Mouse (Mus musculus) lung, postnatal 0 days (tissue): Measurements from ENCODE around the gene Pik3r3. TPM values are rescaled to one million over a fixed set of nuclear protein-coding genes. Genes with fewer than 3 reads are reported as not detected.

Experiments
- ATAC-seq: fragments of 200-750 bp; cut with Nextera tagmentation; 2 replicates; pipeline ENCODE4 v1.8.0; 2017; ENCODE audit warnings: moderate library complexity
- DNase-seq: peaks from one replicate; pipeline ENCODE4 v3.0.0-alpha.2; 2016; ENCODE audit warnings: low spot score
- H3K27ac ChIP-seq: fragments of 300-500 bp; sonication (generic); 2 replicates; pipeline ENCODE4 v1.5.1; 2014; ENCODE audit warnings: antibody characterized with exemption, mild to moderate bottlenecking, low read length, mixed read lengths
- H3K27me3 ChIP-seq: fragments of 300-500 bp; sonication (generic); replicated peaks from 2 replicates; pipeline ENCODE4 v1.6.1; 2014; ENCODE audit warnings: low read length, mixed read lengths; ENCODE audit not compliant: insufficient read depth
- H3K36me3 ChIP-seq: fragments of 300-500 bp; sonication (generic); 2 replicates; pipeline ENCODE4 v1.6.1; 2014; ENCODE audit warnings: low read length, mixed read lengths; ENCODE audit not compliant: insufficient read depth
- H3K4me1 ChIP-seq: fragments of 300-500 bp; sonication (generic); 2 replicates; pipeline ENCODE4 v1.6.1; 2014; ENCODE audit warnings: antibody characterized with exemption, low read depth, low read length, mixed read lengths; ENCODE audit not compliant: insufficient read depth
- H3K4me2 ChIP-seq: fragments of 300-500 bp; sonication (generic); replicated peaks from 2 replicates; pipeline ENCODE4 v1.6.1; 2014; ENCODE audit warnings: low read depth, mild to moderate bottlenecking, low read length, moderate library complexity, mixed read lengths
- H3K4me3 ChIP-seq: fragments of 300-500 bp; sonication (generic); 2 replicates; pipeline ENCODE4 v1.5.1; 2014; ENCODE audit warnings: low read depth, low read length
- H3K9ac ChIP-seq: fragments of 300-500 bp; sonication (generic); replicated peaks from 2 replicates; pipeline ENCODE4 v1.6.1; 2014; ENCODE audit warnings: low read depth, mild to moderate bottlenecking
- H3K9me3 ChIP-seq: fragments of 300-500 bp; sonication (generic); 2 replicates; pipeline ENCODE4 v1.6.1; 2016; ENCODE audit warnings: low read length, mixed read lengths
- CTCF ChIP-seq: IDR thresholded peaks from 2 replicates; pipeline ENCODE4 v1.5.1; 2016; ENCODE audit warnings: antibody characterized with exemption, mild to moderate bottlenecking
- EP300 ChIP-seq: IDR thresholded peaks from 2 replicates; pipeline ENCODE4 v1.6.1; 2016; ENCODE audit warnings: antibody characterized with exemption, mild to moderate bottlenecking, control low read depth
- WGBS: fragments of 180-500 bp; shearing (Covaris S2); extraction: QIAGEN DNeasy Blood & Tissue Kit; methylation state at CpG from one replicate; pipeline ENCODE4 v1.1.7; 2014; 5-methylcytosine and 5-hydroxymethylcytosine counted together
- polyA plus RNA-seq: library from polyadenylated mRNA; unstranded; fragments of >200 nt; fragmentation: Nextera tagmentation; extraction: Ambion mirVana; gene quantifications from 2 replicates; pipeline ENCODE4 v1.2.1, GENCODE M21; 2015

Gene Pik3r3
- polyA plus RNA-seq, 1 experiment from 2014 or later, result 10.0 TPM

DNA sequence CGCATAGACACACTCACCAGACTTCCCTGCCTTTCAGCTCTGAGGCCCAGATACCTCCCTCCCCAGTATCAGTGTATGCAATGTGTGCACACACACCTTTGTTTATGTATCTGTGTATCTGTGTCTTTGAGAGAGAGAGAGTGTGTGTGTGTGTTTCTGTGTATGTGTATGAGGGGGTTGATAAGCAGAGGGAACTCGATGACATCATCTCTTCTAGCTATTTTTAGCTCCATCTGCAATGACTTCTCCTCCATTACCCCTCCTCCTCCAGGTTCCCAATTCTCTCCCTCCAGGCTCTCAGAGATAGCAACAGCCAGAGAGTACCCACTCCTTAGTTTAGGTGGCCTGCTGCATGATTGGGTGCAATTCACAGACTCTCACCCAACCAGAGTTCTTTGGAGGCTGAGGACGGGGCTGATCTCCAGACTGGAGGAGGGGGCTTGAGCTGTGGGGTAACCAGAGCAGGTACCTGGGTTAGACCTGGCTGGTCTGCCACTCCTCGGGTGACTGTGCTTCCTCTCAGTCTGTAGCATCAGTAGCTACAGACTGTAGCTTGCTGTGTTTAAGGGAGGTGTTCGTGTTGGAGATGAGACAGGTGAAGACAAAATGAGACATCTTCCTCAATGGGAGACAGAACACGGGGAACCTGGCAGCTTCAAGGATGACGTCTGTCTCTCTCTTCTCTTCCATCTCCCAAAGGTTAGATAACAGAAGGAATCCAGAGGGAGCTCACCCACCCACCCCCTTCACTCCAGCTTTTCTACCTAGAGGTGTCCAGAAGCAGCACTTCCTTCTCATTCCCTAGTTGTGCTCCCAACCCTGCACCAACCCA lies 45.5 kb upstream of the Pik3r3 start:
- 33% methylated on average over 7 of the region's 7 CpGs for WGBS
- H3K4me3 ChIP-seq, result peak overlapping the region; percentile 10; the same call in 1 of the 2 replicates

DNA sequence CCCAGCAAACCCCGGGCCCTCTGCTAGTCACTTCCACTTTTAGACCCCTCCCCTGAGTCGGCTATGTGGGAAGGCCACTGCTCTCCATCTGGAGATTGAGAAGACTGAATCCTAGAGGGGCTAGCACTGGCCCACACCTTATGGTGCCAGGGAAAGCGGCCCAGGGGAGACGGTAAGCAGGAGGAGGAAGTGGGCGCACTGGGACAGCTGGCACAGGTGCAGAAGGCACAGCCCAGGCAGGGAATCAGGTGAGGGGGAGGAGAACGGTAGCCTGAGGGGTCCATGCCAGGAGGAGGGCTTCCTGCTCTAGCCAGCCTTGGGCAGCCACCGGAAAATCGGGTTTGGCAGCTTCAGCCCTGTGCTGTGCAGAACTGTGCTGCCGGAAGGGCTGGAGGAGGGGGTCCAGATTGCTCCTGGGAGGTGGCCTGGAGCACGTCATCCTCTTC lies 44.9 kb upstream of the Pik3r3 start:
- Histone ChIP-seq H3K27ac (peak overlapping the region; percentile 95), H3K27me3 (no peaks in the 10 kb centered on the region), H3K4me1 (peaks cover 10% of the 10 kb centered on the region), H3K4me3 (peak overlapping the region; percentile 10; the same call in 1 of the 2 replicates), H3K9ac (0 out of 2 replicates have a peak overlapping the region, but pooled peaks have one; percentile 29), H3K36me3 (no peaks in the 10 kb centered on the region), H3K4me2 (peak overlapping the region; percentile 56), H3K9me3 (no peaks in the 10 kb centered on the region)
- TF ChIP-seq CTCF (no peak), EP300 (no peak)
- ATAC-seq (peak; percentile 91), DNase-seq (peak; percentile 94)
- 7% methylated on average over 10 of the region's 10 CpGs for WGBS

More for the DNA sequence above, 45.5 kb upstream of the Pik3r3 start:
- peaks cover 10% of the 10 kb centered on the region for H3K4me1 ChIP-seq
- DNase-seq (peak; percentile 85), ATAC-seq (peak; percentile 18)
- no peaks in the 10 kb centered on the region for H3K27me3 ChIP-seq
- H3K36me3 ChIP-seq, result no peaks in the 10 kb centered on the region
- no peak for TF ChIP-seq CTCF
- TF ChIP-seq EP300, result no peak
- 0 out of 2 replicates have a peak overlapping the region, but pooled peaks have one; percentile 29 for H3K9ac ChIP-seq
- H3K9me3 ChIP-seq, result no peaks in the 10 kb centered on the region
- H3K4me2 ChIP-seq, result peak overlapping the region; percentile 56
- peak overlapping the region; percentile 95 for H3K27ac ChIP-seq

DNA sequence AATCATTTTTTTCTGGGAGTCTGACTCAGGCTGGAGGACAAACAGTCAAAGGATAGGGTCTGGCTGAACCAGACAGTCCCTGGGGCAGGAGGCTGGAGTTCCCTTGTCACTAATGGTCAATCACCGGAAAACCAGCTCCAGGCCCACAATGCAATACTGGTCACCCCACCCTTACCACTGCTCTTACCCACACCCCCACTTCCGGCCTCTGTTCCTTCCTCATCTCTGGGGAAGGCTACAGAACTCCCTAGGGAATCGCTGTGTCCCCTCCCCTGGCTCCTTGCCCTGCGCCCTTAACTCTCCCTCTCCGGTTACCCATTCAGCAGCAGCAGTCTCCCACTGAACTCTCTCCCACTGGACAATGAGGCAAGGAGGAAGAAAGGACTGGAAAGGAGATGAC lies 44.3 kb upstream of the Pik3r3 start:
- Histone ChIP-seq H3K36me3 (no peaks in the 10 kb centered on the region), H3K27ac (peak overlapping the region; percentile 95), H3K27me3 (no peaks in the 10 kb centered on the region), H3K4me2 (peak overlapping the region; percentile 56), H3K4me1 (peaks cover 10% of the 10 kb centered on the region), H3K9me3 (no peaks in the 10 kb centered on the region), H3K9ac (no peak overlapping the region), H3K4me3 (no peak overlapping the region)
- peak; percentile 79 for ATAC-seq
- peak; percentile 86 for TF ChIP-seq EP300
- TF ChIP-seq CTCF, result no peak
- 14% methylated on average over 5 of the region's 5 CpGs for WGBS
- DNase-seq, result peak; percentile 91

DNA sequence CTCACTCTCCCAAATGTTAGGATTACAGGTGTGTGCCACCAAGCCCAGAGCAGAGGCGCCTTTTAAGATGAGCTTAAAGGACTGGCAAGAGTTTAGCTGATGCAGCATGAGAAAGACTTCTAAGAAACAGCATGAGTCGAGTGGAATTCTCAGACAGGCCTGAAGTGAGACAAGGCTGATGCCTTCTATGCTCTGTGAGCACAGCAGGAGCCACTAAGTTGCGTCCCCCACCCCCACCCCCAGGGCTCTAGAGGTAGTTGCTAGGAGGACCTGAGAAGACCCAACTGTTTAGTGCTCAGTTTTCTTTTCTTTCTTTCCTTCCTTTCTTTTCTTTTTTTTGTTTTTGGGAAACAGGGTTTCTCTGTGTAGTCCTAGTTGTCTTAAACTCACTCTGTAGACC lies 39.3 kb upstream of the Pik3r3 start:
- no peak for ATAC-seq

DNA sequence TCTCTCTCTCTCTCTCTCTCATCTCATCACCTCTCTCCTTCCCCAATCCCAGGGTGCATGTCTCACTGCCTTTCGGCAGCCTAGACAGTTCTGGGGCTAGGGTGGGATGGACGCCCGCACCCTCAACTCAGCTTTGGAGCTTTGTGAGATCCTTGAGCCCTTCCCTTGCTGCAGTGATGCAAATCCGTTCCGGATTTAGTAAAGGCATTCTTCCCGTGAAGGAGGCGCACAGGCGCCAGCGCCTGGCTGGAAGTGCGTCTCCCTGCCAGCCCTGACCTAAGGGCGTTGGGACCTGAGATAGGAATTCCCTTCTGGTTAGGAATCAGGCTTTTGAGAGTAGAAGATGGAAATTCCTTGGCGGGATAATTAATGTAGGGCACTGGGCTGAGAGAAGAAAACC lies 38.7 kb upstream of the Pik3r3 start:
- peak; percentile 84 for ATAC-seq
- no peaks in the 10 kb centered on the region for H3K9me3 ChIP-seq
- TF ChIP-seq EP300, result peak; percentile 57
- no peak for TF ChIP-seq CTCF
- H3K4me2 ChIP-seq, result peak overlapping the region; percentile 44; the same call in 1 of the 2 replicates
- 8% methylated on average over 12 of the region's 12 CpGs for WGBS
- DNase-seq, result peak; percentile 48
- H3K27me3 ChIP-seq, result no peaks in the 10 kb centered on the region
- H3K9ac ChIP-seq, result no peak overlapping the region
- peak overlapping the region; percentile 45; the same call in 1 of the 2 replicates for H3K27ac ChIP-seq
- H3K4me1 ChIP-seq, result peaks cover 4% of the 10 kb centered on the region; the same call in 1 of the 2 replicates
- H3K36me3 ChIP-seq, result no peaks in the 10 kb centered on the region
- H3K4me3 ChIP-seq, result no peak overlapping the region

More for the DNA sequence above, 39.3 kb upstream of the Pik3r3 start:
- no peak overlapping the region for H3K4me2 ChIP-seq
- no peak for DNase-seq
- WGBS, result 64% methylated on average over 3 of the region's 3 CpGs
- no peak overlapping the region for H3K9ac ChIP-seq
- no peaks in the 10 kb centered on the region for H3K9me3 ChIP-seq
- H3K36me3 ChIP-seq, result no peaks in the 10 kb centered on the region
- no peak overlapping the region for H3K27ac ChIP-seq
- TF ChIP-seq CTCF (no peak), EP300 (no peak)
- no peaks in the 10 kb centered on the region for H3K27me3 ChIP-seq
- peaks cover 4% of the 10 kb centered on the region; the same call in 1 of the 2 replicates for H3K4me1 ChIP-seq
- H3K4me3 ChIP-seq, result no peak overlapping the region

DNA sequence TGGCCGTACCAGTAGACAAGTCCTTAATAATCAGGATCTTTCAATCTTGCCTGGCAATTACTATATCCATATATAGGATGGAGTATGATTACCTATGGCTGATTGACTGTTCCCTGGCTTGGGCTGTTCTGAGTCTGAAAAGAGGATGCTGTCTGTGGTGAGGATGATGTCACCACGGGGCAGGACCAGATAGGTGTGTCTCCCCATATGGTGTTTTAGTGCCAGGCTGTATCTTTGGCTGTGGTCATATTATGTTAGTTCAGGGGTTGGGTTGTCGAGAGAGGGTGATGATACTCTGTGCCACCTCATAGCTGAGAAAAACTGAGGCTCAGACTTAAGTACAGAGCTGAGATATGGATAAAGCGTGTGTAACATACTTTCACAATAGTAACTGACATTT lies 36.3 kb upstream of the Pik3r3 start:
- DNase-seq, result no peak
- Histone ChIP-seq H3K36me3 (no peaks in the 10 kb centered on the region), H3K27ac (no peak overlapping the region), H3K4me2 (no peak overlapping the region), H3K4me3 (no peak overlapping the region), H3K9me3 (no peaks in the 10 kb centered on the region), H3K4me1 (peaks cover 4% of the 10 kb centered on the region; the same call in 1 of the 2 replicates), H3K27me3 (no peaks in the 10 kb centered on the region), H3K9ac (no peak overlapping the region)
- 77% methylated on average over 4 of the region's 4 CpGs for WGBS
- no peak for TF ChIP-seq EP300
- no peak for TF ChIP-seq CTCF
- no peak for ATAC-seq
